Mouse (Mus musculus) stomach, postnatal 0 days (tissue): Measurements from ENCODE around the gene AY074887. TPM values are rescaled to one million over a fixed set of nuclear protein-coding genes. Genes with fewer than 3 reads are reported as not detected.

Experiments used
- ATAC-seq: fragments of 200-750 bp; cut with Nextera tagmentation; 2 replicates; pipeline ENCODE4 v1.8.0; 2017; ENCODE audit not compliant: low FRiP score, low TSS enrichment
- DNase-seq: peaks from one replicate; pipeline ENCODE4 v3.0.0-alpha.2; 2016; ENCODE audit warnings: low spot score
- H3K27ac ChIP-seq: fragments of 300-500 bp; sonication (generic); replicated peaks from 2 replicates; pipeline ENCODE4 v1.5.1; 2014; ENCODE audit warnings: mild to moderate bottlenecking, control low read depth
- H3K27me3 ChIP-seq: fragments of 300-500 bp; sonication (generic); 2 replicates; pipeline ENCODE4 v1.6.1; 2014; ENCODE audit warnings: low read length; ENCODE audit not compliant: control insufficient read depth, insufficient read depth
- H3K36me3 ChIP-seq: fragments of 300-500 bp; sonication (generic); 2 replicates; pipeline ENCODE4 v1.6.1; 2014; ENCODE audit warnings: low read length, mixed read lengths; ENCODE audit not compliant: control insufficient read depth, insufficient read depth
- H3K4me1 ChIP-seq: fragments of 300-500 bp; sonication (generic); replicated peaks from 2 replicates; pipeline ENCODE4 v1.6.1; 2014; ENCODE audit warnings: antibody characterized with exemption; ENCODE audit not compliant: control insufficient read depth, insufficient read depth
- H3K4me2 ChIP-seq: fragments of 300-500 bp; sonication (generic); replicated peaks from 2 replicates; pipeline ENCODE4 v1.6.1; 2014; ENCODE audit warnings: low read depth, mild to moderate bottlenecking, control low read depth, moderate library complexity
- H3K4me3 ChIP-seq: fragments of 300-500 bp; sonication (generic); 2 replicates; pipeline ENCODE4 v1.5.1; 2014; ENCODE audit warnings: low read depth, low read length, control low read depth
- H3K9ac ChIP-seq: fragments of 300-500 bp; sonication (generic); 2 replicates; pipeline ENCODE4 v1.6.1; 2014; ENCODE audit warnings: mild to moderate bottlenecking, low read length, control low read depth, mixed read lengths
- H3K9me3 ChIP-seq: fragments of 300-500 bp; sonication (generic); 2 replicates; pipeline ENCODE4 v1.6.1; 2016; ENCODE audit warnings: low read length; ENCODE audit not compliant: control insufficient read depth
- CTCF ChIP-seq: IDR thresholded peaks from 2 replicates; pipeline ENCODE4 v1.5.1; 2016; ENCODE audit warnings: antibody characterized with exemption, low read depth, mild to moderate bottlenecking, moderate library complexity
- EP300 ChIP-seq: optimal IDR thresholded peaks from 2 replicates; pipeline ENCODE3; 2016; ENCODE audit warnings: antibody characterized with exemption
- WGBS: fragments of 180-500 bp; shearing (Covaris S2); extraction: QIAGEN DNeasy Blood & Tissue Kit; methylation state at CpG from one replicate; pipeline ENCODE4 v1.1.7; 2014; 5-methylcytosine and 5-hydroxymethylcytosine counted together
- polyA plus RNA-seq: library from polyadenylated mRNA; unstranded; fragments of >200 nt; fragmentation: Nextera tagmentation; extraction: Ambion mirVana; gene quantifications from 2 replicates; pipeline ENCODE4 v1.2.1, GENCODE M21; 2015

The AY074887 gene
- 0.25 and 0.44 TPM in 2 replicates for polyA plus RNA-seq

DNA sequence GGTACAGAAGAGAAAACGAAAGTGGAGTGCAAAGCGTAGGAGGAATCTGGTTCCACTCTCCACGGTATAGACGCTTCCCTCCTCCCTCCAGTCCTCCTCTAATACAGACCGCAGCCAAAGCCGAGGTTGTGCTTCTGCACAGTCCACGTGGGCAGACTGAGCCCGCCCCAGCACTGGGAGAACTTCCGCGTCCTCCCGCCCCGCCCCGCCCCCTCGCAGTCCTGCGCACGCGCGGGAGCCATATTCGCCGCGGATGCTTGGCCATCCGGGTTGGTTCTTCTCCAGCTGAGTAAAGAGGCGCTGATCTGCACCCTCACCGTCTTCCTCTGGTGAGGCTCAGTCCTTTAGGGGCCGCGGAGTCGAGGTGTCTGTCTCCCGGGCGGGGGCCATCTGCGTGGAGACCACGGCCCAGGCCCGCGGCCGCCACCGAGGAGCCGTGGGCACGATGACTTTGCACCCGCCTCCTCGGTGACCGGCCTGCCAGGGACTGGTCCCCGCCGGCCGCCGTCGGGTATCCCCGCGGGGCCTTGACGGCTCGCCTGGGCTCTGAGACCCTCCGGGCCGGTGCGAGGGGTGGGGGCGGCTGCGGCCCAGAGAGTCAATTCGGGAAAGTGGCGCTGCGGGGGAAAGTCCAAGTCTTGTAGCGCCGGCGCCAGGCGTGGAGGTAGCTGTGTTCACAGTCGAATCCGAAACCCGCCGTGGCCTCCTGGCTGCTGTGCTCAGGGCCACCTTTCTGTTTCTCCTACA lies at the start of gene AY074887, which contains the start of gene Psma4:
Gene AY074887 (minus strand): TSS at position 424 of the 747 bp plus-strand sequence.
Gene Psma4 (plus strand): TSS at position 216 of the 747 bp plus-strand sequence.
- TF ChIP-seq EP300, result no peak
- no peak for TF ChIP-seq CTCF
- H3K9ac ChIP-seq, result peak within 1 kb of the TSS; percentile 86
- peak within 1 kb of the TSS; percentile 81 for H3K4me2 ChIP-seq
- H3K4me1 ChIP-seq, result no peaks in the 10 kb centered on the region
- WGBS, result under 1% methylated on average over 62 of the region's 65 CpGs
- no peaks in the 10 kb centered on the region for H3K27me3 ChIP-seq
- H3K9me3 ChIP-seq, result no peaks in the 10 kb centered on the region
- peak; percentile 100 for ATAC-seq
- peak within 1 kb of the TSS; percentile 94 for H3K27ac ChIP-seq
- peak within 1 kb of the TSS; percentile 88 for H3K4me3 ChIP-seq
- DNase-seq, result peak; percentile 98
- H3K36me3 ChIP-seq, result peaks cover 11% of the 10 kb centered on the region; the same call in 1 of the 2 replicates

DNA sequence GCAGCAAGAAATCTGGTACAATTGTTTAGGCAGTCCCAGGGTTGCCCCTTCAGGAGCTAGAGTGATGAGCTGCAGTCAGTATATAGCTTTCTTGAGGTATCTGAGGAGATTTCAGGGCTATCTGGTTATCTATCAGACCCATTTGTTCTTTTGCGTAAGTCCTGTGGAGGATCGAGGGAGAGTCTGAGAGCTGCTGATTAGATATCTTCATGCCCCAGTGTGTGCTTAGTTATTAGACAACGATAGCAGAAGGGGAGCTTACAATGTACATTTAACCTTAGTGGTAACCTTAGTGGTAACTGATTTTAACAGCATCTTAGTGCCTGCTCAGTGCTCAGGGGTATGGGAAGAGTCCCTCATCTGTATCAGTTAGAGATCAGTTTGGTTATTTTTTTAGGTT lies 44.8 kb upstream of the AY074887 start:
- no peaks in the 10 kb centered on the region for H3K4me1 ChIP-seq
- H3K36me3 ChIP-seq, result no peaks in the 10 kb centered on the region
- no peak overlapping the region for H3K4me3 ChIP-seq
- H3K9ac ChIP-seq, result no peak overlapping the region
- no peak overlapping the region for H3K4me2 ChIP-seq
- no peaks in the 10 kb centered on the region for H3K27me3 ChIP-seq
- ATAC-seq (no peak), DNase-seq (no peak)
- H3K27ac ChIP-seq, result no peak overlapping the region
- TF ChIP-seq EP300, result no peak
- no peak for TF ChIP-seq CTCF
- WGBS, result 61% methylated on average over 3 of the region's 3 CpGs
- H3K9me3 ChIP-seq, result no peaks in the 10 kb centered on the region

DNA sequence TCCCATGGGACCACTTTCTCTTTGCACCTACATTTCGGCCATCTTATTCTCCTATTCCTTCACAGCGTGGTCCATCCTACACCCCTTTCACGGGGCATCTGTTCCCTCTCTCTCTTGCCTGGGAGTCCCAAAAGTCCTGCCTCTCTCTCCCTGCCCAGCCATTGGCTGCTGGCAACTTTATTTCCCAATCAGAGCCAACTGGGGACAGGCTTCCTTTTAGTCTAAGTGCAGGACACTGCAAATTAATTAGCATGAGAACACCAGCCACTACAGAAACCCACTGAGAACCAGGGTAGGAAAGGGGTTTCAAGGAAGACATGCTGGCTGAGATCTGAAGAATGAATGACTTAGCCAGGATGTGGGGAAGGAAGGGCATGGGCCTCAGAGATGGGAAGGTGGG lies 43.6 kb upstream of the AY074887 start:
- Histone ChIP-seq H3K27ac (no peak overlapping the region), H3K4me3 (no peak overlapping the region), H3K9me3 (no peaks in the 10 kb centered on the region), H3K36me3 (no peaks in the 10 kb centered on the region), H3K4me1 (no peaks in the 10 kb centered on the region), H3K9ac (no peak overlapping the region), H3K27me3 (no peaks in the 10 kb centered on the region), H3K4me2 (no peak overlapping the region)
- no peak for ATAC-seq
- 51% methylated on average over 3 of the region's 3 CpGs for WGBS
- TF ChIP-seq CTCF, result no peak
- TF ChIP-seq EP300, result no peak
- no peak for DNase-seq

DNA sequence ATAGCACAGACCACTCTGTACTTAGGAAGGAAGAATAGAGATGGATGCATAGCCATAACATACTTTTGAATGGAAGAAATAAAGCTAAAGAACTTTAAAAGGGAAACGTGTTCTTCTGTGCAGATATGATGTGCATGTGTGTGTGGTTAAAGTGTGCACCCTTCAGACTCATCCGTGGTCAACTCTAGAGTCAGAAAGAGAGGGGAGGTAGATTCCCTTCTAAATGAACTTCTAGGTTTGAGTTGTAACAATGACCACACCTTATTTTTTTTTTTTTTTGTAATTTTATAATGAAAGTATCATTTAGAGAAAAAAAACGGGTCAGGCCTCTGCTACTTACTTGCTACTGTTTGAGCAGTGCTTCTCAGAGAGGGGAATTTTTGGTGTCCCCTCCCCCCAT lies 39.6 kb upstream of the AY074887 start:
- no peak overlapping the region for H3K27ac ChIP-seq
- 73% methylated on average over 3 of the region's 3 CpGs for WGBS
- no peaks in the 10 kb centered on the region for H3K36me3 ChIP-seq
- no peak for TF ChIP-seq CTCF
- TF ChIP-seq EP300, result no peak
- no peak overlapping the region for H3K4me3 ChIP-seq
- DNase-seq (no peak), ATAC-seq (no peak)
- no peak overlapping the region for H3K4me2 ChIP-seq
- H3K4me1 ChIP-seq, result no peaks in the 10 kb centered on the region
- no peak overlapping the region for H3K9ac ChIP-seq
- no peaks in the 10 kb centered on the region for H3K9me3 ChIP-seq
- no peaks in the 10 kb centered on the region for H3K27me3 ChIP-seq

DNA sequence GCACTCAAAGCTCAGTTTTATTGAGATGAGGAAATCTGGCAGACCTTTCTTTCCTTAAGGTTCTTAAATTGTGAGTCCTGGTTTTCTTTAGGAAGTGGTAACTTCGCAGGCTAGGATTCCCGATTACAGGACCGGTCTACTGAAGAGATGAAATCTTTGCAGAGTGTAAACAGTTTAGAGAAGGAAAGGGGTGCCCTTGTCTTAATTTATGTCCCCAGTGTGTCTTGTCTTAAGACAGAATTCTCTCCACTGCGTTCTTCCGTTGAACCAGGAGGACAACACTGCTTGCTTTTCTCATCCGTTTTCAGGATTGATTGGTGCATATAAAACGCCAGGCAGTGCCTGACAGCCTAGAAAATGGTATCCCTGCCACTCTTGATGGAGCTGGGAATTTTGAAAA lies 31.6 kb upstream of the AY074887 start:
- Histone ChIP-seq H3K4me2 (peak overlapping the region; percentile 87; the same call in 1 of the 2 replicates), H3K4me1 (no peaks in the 10 kb centered on the region), H3K27ac (no peak overlapping the region), H3K9me3 (no peaks in the 10 kb centered on the region), H3K9ac (no peak overlapping the region), H3K4me3 (peak overlapping the region; percentile 52; the same call in 1 of the 2 replicates), H3K36me3 (no peaks in the 10 kb centered on the region), H3K27me3 (peaks cover 2% of the 10 kb centered on the region; the same call in 1 of the 2 replicates)
- ATAC-seq (no peak), DNase-seq (no peak)
- 21% methylated on average over 7 of the region's 7 CpGs for WGBS
- no peak for TF ChIP-seq CTCF
- no peak for TF ChIP-seq EP300
